Mouse (Mus musculus) heart, postnatal 10 days (tissue): ENCODE data around the gene Afg3l1. TPM values are rescaled to one million over a fixed set of nuclear protein-coding genes. Genes with fewer than 3 reads are reported as not detected.
"Not testable (repeated sequence)": the region's sequence is repeated elsewhere in the genome, so short reads cannot be mapped to it uniquely, and the experiment has no call there.

Experiments
- DNase-seq, 2 experiments: peaks; one replicate each; pipeline ENCODE4 v3.0.0; 2021
- intact Hi-C: fragments of 180-260 bp; cut with DNase I; formaldehyde crosslinking; loops from one replicate; pipeline ENCODE4 v1.15.1; 2025
- total RNA-seq, 2 experiments: library from RNA; stranded (reverse); gene quantifications; 2 replicates each; pipeline ENCODE4 v1.2.3; 2021

Afg3l1 gene
- total RNA-seq, 2 experiments from 2014 or later = 62.7 to 66.3 TPM

DNA sequence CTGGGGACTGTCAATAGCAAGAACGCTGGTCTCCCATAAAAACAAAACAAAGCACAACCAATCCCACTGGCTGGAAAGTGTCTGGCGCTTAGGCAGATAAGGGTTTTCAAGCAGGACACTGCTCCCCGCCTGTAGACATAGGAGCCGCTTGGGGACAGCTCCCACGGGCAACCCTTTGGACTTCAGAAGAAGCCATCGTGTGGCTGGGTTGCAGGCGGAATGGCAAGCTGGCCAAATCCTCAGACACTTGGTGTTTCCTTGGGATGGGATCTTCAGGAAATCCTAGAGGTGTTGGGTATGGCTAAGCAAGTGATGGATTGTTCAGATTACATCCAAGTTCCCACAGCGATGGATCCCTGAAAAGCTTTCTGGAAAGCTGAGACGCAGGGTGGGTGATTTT, 36.4 kb downstream of the Afg3l1 start:
- DNase-seq = no peak
- intact Hi-C loops = no loop called here

DNA sequence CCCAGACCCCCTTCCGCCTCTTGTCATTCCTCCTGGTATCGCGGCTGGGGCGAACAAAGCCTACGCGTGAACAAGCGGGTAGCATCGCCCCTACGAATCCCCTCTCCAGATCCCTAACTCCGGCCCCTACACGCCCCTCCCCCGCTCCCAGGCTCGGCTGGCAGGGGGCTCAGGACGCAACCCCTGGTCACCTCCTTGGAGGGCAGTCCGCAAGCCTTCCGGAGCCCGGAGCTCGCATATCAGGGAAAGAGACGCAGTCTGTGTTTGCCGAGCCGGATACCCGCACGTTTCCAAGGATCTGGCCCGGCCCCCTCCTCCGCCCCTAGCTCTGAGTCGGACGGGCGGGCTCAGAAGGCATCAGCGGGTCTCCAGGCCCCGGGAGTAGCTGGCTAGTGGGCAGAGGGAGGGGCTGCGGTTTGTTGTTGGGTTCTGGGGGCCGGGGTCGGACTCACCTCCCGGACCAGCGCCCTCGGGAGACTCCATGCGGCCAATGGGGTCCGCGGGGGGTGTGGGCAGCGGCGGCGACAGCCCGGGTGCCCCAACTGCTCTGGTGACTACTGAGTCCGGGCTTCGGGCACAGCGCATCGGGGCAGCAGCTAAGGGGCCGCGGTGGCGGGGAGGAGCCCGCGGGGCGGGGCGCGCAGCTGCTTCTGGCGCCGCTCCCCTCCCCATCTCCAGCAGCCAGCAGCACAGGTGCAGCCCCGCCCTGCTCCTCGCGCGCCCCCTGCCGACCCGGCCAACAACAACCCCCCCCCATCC, 37.3 kb downstream of the Afg3l1 start, which contains the start of gene Dbndd1:
Dbndd1 (minus strand) TSS at position 683 of the 759 bp plus-strand sequence.
- intact Hi-C loops = no loop called here
- peak; percentile 20 to 38 for DNase-seq

DNA sequence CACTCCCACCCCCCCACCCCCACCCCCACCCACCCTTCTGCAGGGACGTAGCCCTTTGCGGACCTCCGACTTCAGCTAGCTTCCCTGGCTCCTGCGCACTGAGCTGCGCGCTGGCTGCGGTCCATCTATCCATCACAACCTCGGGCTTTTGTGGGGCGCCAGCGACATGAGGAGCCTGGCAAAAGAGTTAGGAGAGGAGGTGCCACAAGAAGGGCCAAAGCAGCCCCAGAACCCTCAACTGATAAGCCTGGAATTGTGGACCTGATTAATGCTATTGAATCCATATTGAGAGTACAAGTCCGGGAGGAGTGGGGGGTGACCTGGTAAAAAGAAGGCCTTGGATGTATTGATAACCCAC, 37.8 kb downstream of the Afg3l1 start:
- intact Hi-C loops = no loop called here
- DNase-seq = no peak

DNA sequence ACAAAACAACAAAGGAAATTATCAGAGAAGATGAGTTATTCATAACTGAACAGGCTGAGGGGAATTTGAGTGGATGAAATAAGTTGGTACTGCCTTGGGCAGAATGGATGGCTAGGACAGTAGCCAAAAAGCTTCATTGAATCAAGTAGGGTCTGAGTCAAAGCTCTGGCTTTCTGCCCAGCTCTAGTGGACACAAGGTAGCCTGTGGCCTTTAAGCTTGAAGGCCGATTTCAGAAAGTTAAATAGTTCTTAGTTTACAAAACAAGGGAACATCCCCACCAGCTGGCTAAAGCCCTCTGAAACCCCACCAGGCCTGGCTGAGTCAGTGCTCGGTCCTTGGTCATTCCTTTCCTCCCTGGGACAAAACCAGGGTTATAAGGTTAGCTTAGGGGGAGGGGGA, 38.9 kb downstream of the Afg3l1 start:
- no peak for DNase-seq
- intact Hi-C loops = no loop called here

DNA sequence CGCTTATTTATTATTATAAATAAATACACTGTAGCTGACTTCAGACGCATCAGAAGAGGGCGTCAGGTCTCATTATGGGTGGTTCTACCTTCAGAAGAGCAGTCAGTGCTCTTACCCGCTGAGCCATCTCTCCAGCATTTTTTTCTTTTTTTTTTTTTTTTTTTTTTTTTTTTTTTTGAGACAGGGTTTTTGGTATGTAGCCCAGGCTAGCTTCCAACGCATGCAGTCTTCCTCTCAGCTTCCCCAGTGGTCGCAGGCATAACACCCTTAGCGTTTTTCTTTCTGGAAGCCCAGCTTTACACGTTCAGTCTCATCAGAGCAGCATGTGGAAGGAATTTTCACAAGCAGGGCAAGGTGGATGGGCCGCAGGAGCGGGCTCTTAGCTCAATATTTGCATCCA, 40.5 kb downstream of the Afg3l1 start:
- DNase-seq = no peak
- intact Hi-C loops = no loop called here

DNA sequence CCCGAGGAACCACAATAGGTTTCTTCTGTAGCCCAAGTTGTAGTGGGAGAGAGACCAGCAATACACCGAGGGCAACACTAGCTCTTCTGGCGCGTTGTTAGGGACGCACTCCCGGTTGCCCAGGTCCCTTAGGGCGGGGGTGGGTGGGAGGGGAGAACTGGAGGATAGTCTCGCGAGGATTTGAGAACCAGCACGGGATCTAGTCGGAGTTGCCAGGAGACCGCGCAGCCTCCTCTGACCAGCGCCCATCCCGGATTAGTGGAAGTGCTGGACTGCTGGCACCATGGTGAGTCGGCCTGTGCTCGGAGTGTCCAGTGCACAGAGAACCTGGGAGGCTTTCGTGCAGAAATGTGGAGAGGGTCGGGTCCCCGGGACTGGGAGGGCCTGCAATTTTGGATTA, 41.0 kb downstream of the Afg3l1 start, which contains the start of gene Gas8:
Gas8 (plus strand) TSS at position 168 of the 400 bp plus-strand sequence.
- peak; percentile 92 to 93 for DNase-seq
- intact Hi-C loops = no loop called here

DNA sequence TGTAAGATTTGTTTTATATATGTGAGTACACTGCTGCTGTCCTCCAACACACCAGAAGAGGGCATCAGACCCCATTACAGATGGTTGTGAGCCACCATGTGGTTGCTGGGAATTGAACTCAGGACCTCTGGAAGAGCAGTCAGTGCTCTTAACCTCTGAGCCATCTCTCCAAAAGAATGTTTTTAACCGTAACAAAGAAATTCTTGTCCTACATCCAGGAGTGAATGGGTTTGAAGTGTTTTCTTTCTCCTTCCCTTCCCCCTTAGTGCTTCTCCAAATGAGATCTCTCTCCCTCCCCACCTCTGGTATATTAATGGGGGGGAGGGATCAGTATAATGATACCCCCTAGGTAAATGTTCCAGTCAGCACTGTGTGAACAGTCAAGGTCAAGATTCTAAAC, 42.3 kb downstream of the Afg3l1 start:
- intact Hi-C loops, DNase-seq: not testable (repeated sequence)

DNA sequence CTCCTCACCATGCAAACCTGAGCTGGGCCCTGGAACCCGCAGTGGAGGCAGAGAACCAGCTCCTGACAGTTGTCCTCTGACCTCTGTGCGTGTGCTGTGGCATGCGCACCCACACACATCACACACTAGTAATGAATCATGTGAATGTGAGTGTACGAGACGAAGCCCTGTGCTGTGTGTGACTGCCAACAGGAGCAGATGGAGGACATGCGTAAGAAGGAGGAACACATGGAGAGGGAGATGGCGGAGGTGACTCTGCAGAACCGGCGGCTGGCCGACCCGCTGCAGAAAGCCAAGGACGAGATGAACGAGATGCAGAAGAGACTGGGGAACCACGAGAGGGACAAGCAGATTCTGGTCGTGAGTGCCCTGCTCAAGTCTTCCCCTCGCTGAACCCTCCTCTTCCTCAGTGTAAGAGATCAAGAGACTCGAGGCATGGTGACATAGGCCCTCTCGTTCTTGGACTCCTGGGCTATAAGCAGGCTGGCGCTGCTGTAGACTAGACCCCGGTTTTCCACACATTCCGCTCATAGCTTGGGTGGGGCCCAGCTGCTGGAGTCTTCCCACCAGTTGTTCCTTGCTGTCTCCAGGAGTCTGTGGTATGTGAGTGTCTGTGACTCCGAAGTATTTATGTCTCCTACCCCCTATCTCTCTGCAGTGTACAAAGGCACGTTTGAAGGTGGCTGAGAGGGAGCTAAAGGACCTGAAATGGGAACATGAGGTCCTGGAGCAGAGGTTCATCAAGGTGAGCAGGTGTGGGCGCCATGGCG, 50.2 kb downstream of the Afg3l1 start:
- no peak for DNase-seq
- intact Hi-C loops = no loop called here

DNA sequence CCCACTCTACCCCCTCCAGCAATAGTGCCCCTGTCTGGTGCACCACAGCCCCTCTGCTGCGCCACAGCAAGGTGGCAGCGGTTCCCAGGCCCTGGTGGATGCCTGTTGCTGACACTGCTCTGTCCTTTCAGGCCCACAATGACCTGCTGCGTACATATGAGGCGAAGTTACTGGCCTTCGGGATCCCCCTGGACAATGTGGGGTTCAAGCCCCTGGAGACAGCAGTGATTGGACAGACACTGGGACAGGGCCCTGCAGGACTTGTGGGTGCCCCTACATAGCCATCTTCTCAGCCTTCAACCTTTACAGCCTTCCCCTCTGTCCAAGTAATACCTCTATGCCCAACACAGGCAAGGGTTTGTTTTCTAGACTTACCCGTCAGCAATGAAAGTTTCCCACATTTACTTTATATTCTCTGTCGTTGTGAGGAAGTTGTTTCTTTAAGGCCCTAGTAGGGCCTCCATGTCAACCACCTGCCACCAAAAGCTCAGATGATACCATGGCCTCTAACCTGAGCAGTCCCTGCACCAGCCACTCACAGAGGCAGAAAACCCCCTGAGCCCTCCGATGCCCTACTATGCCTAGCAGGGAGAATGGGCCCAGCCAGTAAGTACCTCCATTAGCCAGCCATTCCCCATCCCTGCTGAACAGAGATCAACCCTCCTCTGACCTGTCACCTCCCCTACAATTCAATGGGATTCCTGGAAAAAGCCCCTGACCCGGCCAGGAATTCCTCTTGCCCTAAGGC, 58.7 kb downstream of the Afg3l1 start:
- intact Hi-C loops = no loop called here
- no peak for DNase-seq

DNA sequence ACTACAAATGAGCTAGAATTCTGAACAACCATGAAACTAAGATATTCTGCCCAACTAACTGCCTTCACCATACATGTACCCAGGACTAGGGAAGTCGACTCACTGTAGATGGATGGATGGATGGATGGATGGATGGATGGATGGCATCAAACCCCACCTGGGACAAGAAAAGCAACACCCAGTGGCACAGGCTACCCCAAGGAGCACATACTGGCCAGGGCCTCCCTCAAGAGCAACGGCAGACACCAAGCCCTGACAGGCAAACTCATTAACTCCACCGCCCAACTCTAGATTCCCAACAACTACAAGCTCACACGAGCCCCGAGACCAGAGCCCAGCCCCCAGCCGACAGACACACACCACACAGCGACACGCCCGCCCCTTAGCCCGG, 59.3 kb downstream of the Afg3l1 start:
- DNase-seq = no peak
- intact Hi-C loops = no loop called here

DNA sequence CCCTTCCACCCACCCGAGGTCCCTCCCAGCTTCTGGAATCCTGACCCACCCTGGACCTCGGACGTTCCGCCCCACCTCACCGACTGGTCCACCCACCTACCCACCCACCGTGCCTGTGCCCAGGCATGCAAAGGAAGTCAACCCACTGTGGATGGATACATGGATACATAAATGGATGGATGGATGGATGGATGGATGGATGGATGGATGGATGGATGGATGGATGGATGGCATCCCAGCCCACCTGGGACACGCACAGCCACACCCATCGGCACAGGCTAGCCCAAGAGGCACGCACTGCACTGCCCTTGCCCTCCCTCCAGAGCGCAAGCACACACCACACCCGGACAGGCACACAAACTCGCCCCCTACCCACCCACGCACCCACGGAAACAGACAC, 59.9 kb downstream of the Afg3l1 start:
- peak; percentile 22 to 34 for DNase-seq
- intact Hi-C loops = not testable (repeated sequence)

Other genes starting within 250 kb of the Afg3l1 start
- 1 to 10 TPM; 6.4 to 6.8 TPM for gene Spata2l, start 241.7 kb upstream of the Afg3l1 start, total RNA-seq
- 10 to 100 TPM; 10.7 to 12.1 TPM for gene Zfp276, start 223.7 kb upstream of the Afg3l1 start, total RNA-seq
- 10 to 100 TPM; 22.9 to 27.0 TPM for gene Vps9d1, start 223.6 kb upstream of the Afg3l1 start, total RNA-seq
- gene Fanca, start 159.3 kb upstream of the Afg3l1 start, total RNA-seq = 1 to 10 TPM; 6.5 to 7.4 TPM
- gene Spire2, start 145.2 kb upstream of the Afg3l1 start, total RNA-seq = under 1 TPM; 0.26 to 0.32 TPM
- 100 to 1,000 TPM; 161 to 167 TPM for gene Tcf25, start 104.2 kb upstream of the Afg3l1 start, total RNA-seq
- not detected for gene Mc1r, start 70.8 kb upstream of the Afg3l1 start, total RNA-seq
- under 1 TPM; 0.55 to 0.98 TPM for gene Tubb3, start 66.5 kb upstream of the Afg3l1 start, total RNA-seq
- 10 to 100 TPM; 57.2 to 65.2 TPM for gene Def8, start 54.4 kb upstream of the Afg3l1 start, total RNA-seq
- gene Dbndd1, start 37.6 kb downstream of the Afg3l1 start, total RNA-seq = not detected
- gene Gas8, start 40.9 kb downstream of the Afg3l1 start, total RNA-seq = 1 to 10 TPM; 6.1 to 7.1 TPM
- gene Rhou, start 176.0 kb downstream of the Afg3l1 start, total RNA-seq = 10 to 100 TPM; 11.2 to 13.1 TPM